Mouse (Mus musculus) heart, adult 2 months (tissue): Measurements from ENCODE around the gene Cog5. TPM values are rescaled to one million over a fixed set of nuclear protein-coding genes. Genes with fewer than 3 reads are reported as not detected.

Experiments used
- DNase-seq, 2 experiments: peaks; one replicate each; pipeline ENCODE4 v3.0.0; 2021
- H3K27ac ChIP-seq: fragments of 200-600 bp; 2 replicates; pipeline ENCODE4 v1.8.1; 2022
- H3K27me3 ChIP-seq: fragments of 200-500 bp; 2 replicates; pipeline ENCODE4 v1.6.1; 2012; ENCODE audit warnings: mild to moderate bottlenecking, low read length, inconsistent platforms, mixed read lengths; ENCODE audit not compliant: control insufficient read depth, insufficient read depth
- H3K36me3 ChIP-seq: fragments of 200-500 bp; 2 replicates; pipeline ENCODE4 v1.6.1; 2012; ENCODE audit warnings: low read length, inconsistent platforms; ENCODE audit not compliant: control insufficient read depth, insufficient read depth
- H3K4me1 ChIP-seq: fragments of 200-500 bp; 2 replicates; pipeline ENCODE4 v1.6.1; 2011; ENCODE audit warnings: low read length; ENCODE audit not compliant: control insufficient read depth, insufficient read depth
- H3K4me3 ChIP-seq: fragments of 200-600 bp; 2 replicates; pipeline ENCODE4 v1.8.1; 2022
- H3K79me2 ChIP-seq: fragments of 200-500 bp; replicated peaks from 2 replicates; pipeline ENCODE4 v1.6.1; 2012; ENCODE audit warnings: mild to moderate bottlenecking, inconsistent platforms, low read length, moderate library complexity, mixed read lengths; ENCODE audit not compliant: control insufficient read depth, insufficient read depth
- H3K9ac ChIP-seq: fragments of 200-500 bp; 2 replicates; pipeline ENCODE4 v1.6.1; 2012; ENCODE audit warnings: low read depth, mild to moderate bottlenecking, control low read depth, inconsistent platforms, low read length, mixed read lengths
- CTCF ChIP-seq: fragments of 200-600 bp; IDR thresholded peaks from 2 replicates; pipeline ENCODE4 v1.8.1; 2022; ENCODE audit warnings: antibody characterized with exemption, mild to moderate bottlenecking, moderate library complexity
- EP300 ChIP-seq: fragments of 200-500 bp; IDR thresholded peaks from 2 replicates; pipeline ENCODE4 v1.6.1; 2011; ENCODE audit warnings: low read depth, low read length, control low read depth; ENCODE audit not compliant: insufficient read depth
- POLR2A ChIP-seq: fragments of 200-500 bp; IDR thresholded peaks from 2 replicates; pipeline ENCODE4 v1.6.1; 2011; ENCODE audit warnings: mild to moderate bottlenecking, low read depth, low read length, control low read depth; ENCODE audit not compliant: insufficient read depth
- WGBS: fragments of 180-500 bp; shearing (Covaris S2); methylation state at CpG from one replicate; pipeline ENCODE4 v1.1.7; 2018; 5-methylcytosine and 5-hydroxymethylcytosine counted together
- intact Hi-C: fragments of 180-260 bp; cut with DNase I; formaldehyde crosslinking; loops from one replicate; pipeline ENCODE4 v1.15.1; 2025
- polyA plus RNA-seq: library from polyadenylated mRNA; depleted of rRNA; stranded (reverse); fragments of >200 nt; gene quantifications from 2 replicates; pipeline ENCODE4 v1.2.3, GENCODE M21; 2012
- total RNA-seq, 2 experiments: library from RNA; stranded (reverse); gene quantifications; 2 replicates each; pipeline ENCODE4 v1.2.3; 2021

Gene Cog5
- total and polyA plus RNA-seq, 3 experiments = 24.7 to 58.3 (median 55.8) TPM

- Histone ChIP-seq H3K27ac (peak overlapping the region; percentile 32), H3K4me3 (no peak overlapping the region), H3K4me1 (peaks cover 2% of the 10 kb centered on the region; the same call in 1 of the 2 replicates), H3K79me2 (no peaks in the 10 kb centered on the region), H3K9ac (no peak overlapping the region), H3K36me3 (peaks cover 2% of the 10 kb centered on the region), H3K27me3 (no peaks in the 10 kb centered on the region)
- 59% methylated on average over 5 of the region's 5 CpGs for WGBS
- no peak for DNase-seq
- TF ChIP-seq CTCF = no peak
- no peak for TF ChIP-seq EP300
- TF ChIP-seq POLR2A = no peak
- intact Hi-C loops = no loop called here
Measured at GRCm38 (mm10) chr12:31701411-31701810, 46.7 kb downstream of the Cog5 start.

- no peaks in the 10 kb centered on the region for H3K79me2 ChIP-seq
- TF ChIP-seq CTCF = 0 out of 2 replicates have a peak, but pooled peaks have one; percentile 19
- 0 out of 2 replicates have a peak, but pooled peaks have one; percentile 36 for TF ChIP-seq POLR2A
- TF ChIP-seq EP300 = peak; percentile 89
- H3K9ac ChIP-seq = no peak overlapping the region
- H3K4me3 ChIP-seq = no peak overlapping the region
- peaks cover 2% of the 10 kb centered on the region; the same call in 1 of the 2 replicates for H3K4me1 ChIP-seq
- WGBS = 36% methylated on average over 6 of the region's 6 CpGs
- peak overlapping the region; percentile 67 for H3K27ac ChIP-seq
- H3K27me3 ChIP-seq = no peaks in the 10 kb centered on the region
- peaks cover 5% of the 10 kb centered on the region for H3K36me3 ChIP-seq
- intact Hi-C loops = no loop called here
- peak; percentile 53 to 69 for DNase-seq
Measured at GRCm38 (mm10) chr12:31703904-31704303, 49.2 kb downstream of the Cog5 start.

- peak overlapping the region; percentile 33 for H3K27ac ChIP-seq
- no peak overlapping the region for H3K9ac ChIP-seq
- H3K36me3 ChIP-seq = peaks cover 9% of the 10 kb centered on the region
- H3K79me2 ChIP-seq = no peaks in the 10 kb centered on the region
- peaks cover 2% of the 10 kb centered on the region; the same call in 1 of the 2 replicates for H3K4me1 ChIP-seq
- WGBS = 24% methylated on average over 2 of the region's 2 CpGs
- H3K4me3 ChIP-seq = no peak overlapping the region
- no peak for TF ChIP-seq EP300
- TF ChIP-seq POLR2A = no peak
- no peak for TF ChIP-seq CTCF
- intact Hi-C loops = no loop called here
- no peaks in the 10 kb centered on the region for H3K27me3 ChIP-seq
- DNase-seq = peak in 1 of 2 experiments; percentile 25
Measured at GRCm38 (mm10) chr12:31706168-31706567, 51.5 kb downstream of the Cog5 start.

- H3K4me3 ChIP-seq = no peak overlapping the region
- DNase-seq = no peak
- H3K79me2 ChIP-seq = no peaks in the 10 kb centered on the region
- 50% methylated on average over 1 of the region's 1 CpGs for WGBS
- H3K4me1 ChIP-seq = peaks cover 2% of the 10 kb centered on the region; the same call in 1 of the 2 replicates
- H3K27me3 ChIP-seq = no peaks in the 10 kb centered on the region
- peak overlapping the region; percentile 49 for H3K27ac ChIP-seq
- H3K9ac ChIP-seq = no peak overlapping the region
- peaks cover 9% of the 10 kb centered on the region for H3K36me3 ChIP-seq
- intact Hi-C loops = no loop called here
- TF ChIP-seq CTCF = no peak
- no peak for TF ChIP-seq POLR2A
- no peak for TF ChIP-seq EP300
Measured at GRCm38 (mm10) chr12:31707531-31707930, 52.9 kb downstream of the Cog5 start.

- 0 out of 2 replicates have a peak overlapping the region, but pooled peaks have one; percentile 38 for H3K9ac ChIP-seq
- intact Hi-C loops = loop anchor here (10.0 kb wide), 2 partner anchors 145 to 335 kb away; no protein-coding TSS in a partner anchor
- no peak for DNase-seq
- TF ChIP-seq CTCF = no peak
- TF ChIP-seq EP300 = no peak
- no peak for TF ChIP-seq POLR2A
- no peaks in the 10 kb centered on the region for H3K4me1 ChIP-seq
- 73% methylated on average over 6 of the region's 6 CpGs for WGBS
- H3K27ac ChIP-seq = peak overlapping the region; percentile 49
- H3K4me3 ChIP-seq = 0 out of 2 replicates have a peak overlapping the region, but pooled peaks have one; percentile 1
- peaks cover 9% of the 10 kb centered on the region for H3K36me3 ChIP-seq
- H3K27me3 ChIP-seq = no peaks in the 10 kb centered on the region
- H3K79me2 ChIP-seq = no peaks in the 10 kb centered on the region
Measured at GRCm38 (mm10) chr12:31709665-31710064, 55.0 kb downstream of the Cog5 start.

GRCm38 (mm10) chr12:31712233-31712632 is 57.6 kb downstream of the Cog5 start:
- Histone ChIP-seq H3K9ac (peak overlapping the region; percentile 59; the same call in 1 of the 2 replicates), H3K27ac (peak overlapping the region; percentile 56), H3K4me3 (peak overlapping the region; percentile 37), H3K27me3 (no peaks in the 10 kb centered on the region), H3K79me2 (no peaks in the 10 kb centered on the region), H3K4me1 (no peaks in the 10 kb centered on the region), H3K36me3 (peaks cover 8% of the 10 kb centered on the region)
- no peak for DNase-seq
- 37% methylated on average over 5 of the region's 5 CpGs for WGBS
- TF ChIP-seq POLR2A = no peak
- TF ChIP-seq EP300 = no peak
- intact Hi-C loops = loop anchor here (10.0 kb wide), 2 partner anchors 147 to 337 kb away; no protein-coding TSS in a partner anchor
